ENCODE assay signal across 18 mouse cellular contexts in the genomic region with DNA sequence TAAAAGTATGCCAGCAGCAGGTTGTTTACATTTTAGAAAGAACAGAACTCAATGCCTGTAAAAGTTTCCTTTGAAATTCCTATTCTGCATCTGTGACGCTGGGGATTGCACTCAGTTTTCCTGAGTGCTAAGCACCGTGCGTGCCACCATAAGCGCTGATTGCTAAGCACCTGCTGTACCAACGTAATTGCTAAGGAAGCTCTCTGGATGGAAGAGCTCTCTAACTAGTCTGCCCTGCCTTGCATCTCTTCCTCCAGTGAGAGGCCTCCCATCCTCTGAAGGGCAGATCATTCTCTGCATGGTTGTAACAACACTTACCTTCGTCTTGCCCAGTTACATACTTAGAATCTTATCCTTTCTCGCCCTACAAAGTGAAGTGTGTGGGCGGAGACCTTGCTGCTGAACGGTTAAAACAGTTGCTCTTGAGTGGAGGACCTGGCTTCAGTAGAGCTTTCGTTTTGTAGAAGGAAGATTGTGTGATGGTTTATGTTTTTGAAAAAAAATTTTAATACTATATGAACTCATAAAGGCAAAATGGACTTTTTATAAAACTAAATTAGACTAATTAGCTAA. TPM values are rescaled to one million over a fixed set of nuclear protein-coding genes. Genes with fewer than 3 reads are reported as not detected.
DNase-seq lines count a peak whose midpoint lies in the region; ATAC-seq and TF ChIP-seq lines count a peak whose summit lies in the region.
"Had no signal": no experiment of that assay in that cellular context is flagged by ENCODE, and none has a peak within 500 bp of the region (broad histone marks: within the 10 kb centered on the region; RNA-seq: fewer than 3 reads in every experiment).

No protein-coding gene starts in this region.

- peak overlapping the region; percentile 60 for H3K9ac ChIP-seq in heart, embryonic 16.5 days (ENCODE audit: low read length)
- no peak overlapping the region for H3K9ac ChIP-seq in lung, postnatal 0 days (replicated peaks; ENCODE audit: low read depth)
- H3K9ac ChIP-seq: liver, embryonic 15.5 days; midbrain, embryonic 15.5 days had no signal

- H3K27me3 ChIP-seq in heart, embryonic 16.5 days (ENCODE audit: control insufficient read depth, insufficient read depth, low read length) = no peaks in the 10 kb centered on the region
- no peaks in the 10 kb centered on the region for H3K27me3 ChIP-seq in lung, postnatal 0 days (replicated peaks; ENCODE audit: insufficient read depth, low read length)
- H3K27me3 ChIP-seq: liver, embryonic 15.5 days; midbrain, embryonic 15.5 days had no signal

- no peak for TF ChIP-seq CTCF in lung, postnatal 0 days (IDR thresholded peaks at IDR 0.05)

- H3K36me3 ChIP-seq in heart, embryonic 16.5 days (ENCODE audit: control insufficient read depth, insufficient read depth) = no peaks in the 10 kb centered on the region
- no peaks in the 10 kb centered on the region for H3K36me3 ChIP-seq in lung, postnatal 0 days (ENCODE audit: insufficient read depth, low read length)
- H3K36me3 ChIP-seq: G1E; liver, embryonic 15.5 days had no signal

- TF ChIP-seq EP300 in lung, postnatal 0 days (IDR thresholded peaks at IDR 0.05) = 0 out of 2 replicates have a peak, but pooled peaks have one; percentile 9

- H3K4me3 ChIP-seq in heart, embryonic 16.5 days (ENCODE audit: low read length) = peak overlapping the region; percentile 30
- peak overlapping the region; percentile 4; the same call in 1 of the 2 replicates for H3K4me3 ChIP-seq in lung, postnatal 0 days (ENCODE audit: low read depth, low read length)
- H3K4me3 ChIP-seq: embryonic facial prominence, embryonic 10.5 days; liver, embryonic 15.5 days; midbrain, embryonic 15.5 days had no signal

- H3K27ac ChIP-seq in heart, embryonic 16.5 days (ENCODE audit: low read length) = peak overlapping the region; percentile 95
- H3K27ac ChIP-seq in lung, postnatal 0 days (ENCODE audit: low read length) = peak overlapping the region; percentile 86; the same call in 1 of the 2 replicates
- H3K27ac ChIP-seq: embryonic facial prominence, embryonic 10.5 days; liver, embryonic 15.5 days; midbrain, embryonic 15.5 days had no signal

- DNase-seq in frontal cortex, postnatal 14 days (ENCODE audit: low spot score in 2 of 2) = no peak
- no peak for DNase-seq in heart, adult 8-10 months (ENCODE audit: low spot score)
- peak; percentile 14 for DNase-seq in induced T-regulatory cell, adult 2 months (ENCODE audit: low read depth)
- peak; percentile 80 for DNase-seq in lung, postnatal 0 days (ENCODE audit: low spot score)
- no peak for DNase-seq in cerebellum, postnatal 25 days
- DNase-seq in gastrocnemius, postnatal 10 days = no peak
- DNase-seq: adrenal gland, postnatal 25 days; cerebellum, adult 11-12 months; gastrocnemius, postnatal 14 days; kidney, adult 11 months had no signal

- ATAC-seq in frontal cortex, adult (ENCODE audit: low TSS enrichment) = peak; percentile 41
- peak; percentile 59; the same call in 1 of the 2 replicates for ATAC-seq in heart, embryonic 16.5 days (replicated peaks; ENCODE audit: extremely low read depth, insufficient read depth, low FRiP score)
- ATAC-seq in lung, postnatal 0 days = peak; percentile 74
- ATAC-seq: hindbrain, embryonic 16.5 days; midbrain, embryonic 15.5 days had no signal

- peaks cover 20% of the 10 kb centered on the region for H3K4me1 ChIP-seq in heart, embryonic 16.5 days (ENCODE audit: control insufficient read depth, insufficient read depth, low read length)
- H3K4me1 ChIP-seq in lung, postnatal 0 days (ENCODE audit: insufficient read depth, low read depth, low read length) = peaks cover 3% of the 10 kb centered on the region; the same call in 1 of the 2 replicates
- H3K4me1 ChIP-seq: embryonic facial prominence, embryonic 10.5 days; liver, embryonic 15.5 days; midbrain, embryonic 15.5 days had no signal

- H3K4me2 ChIP-seq in heart, embryonic 16.5 days (ENCODE audit: low read depth, low read length) = peak overlapping the region; percentile 55
- H3K4me2 ChIP-seq in lung, postnatal 0 days (replicated peaks; ENCODE audit: low read depth, low read length) = peak overlapping the region; percentile 44
- H3K4me2 ChIP-seq: liver, embryonic 15.5 days; midbrain, embryonic 15.5 days had no signal

- H3K9me3 ChIP-seq in heart, embryonic 16.5 days (replicated peaks; ENCODE audit: control insufficient read depth, low read length) = no peaks in the 10 kb centered on the region
- no peaks in the 10 kb centered on the region for H3K9me3 ChIP-seq in lung, postnatal 0 days (ENCODE audit: low read length)
- H3K9me3 ChIP-seq: embryonic facial prominence, embryonic 10.5 days; liver, embryonic 15.5 days; midbrain, embryonic 15.5 days had no signal

- WGBS in heart, embryonic 16.5 days = 47% methylated on average over 10 of the region's 10 CpGs
- 52% methylated on average over 10 of the region's 10 CpGs for WGBS in lung, postnatal 0 days

RNA-seq across cellular contexts. Expression of a gene that starts 12.7 kb away (rescaled TPM):
- 6.3 and 7.8 TPM in 2 replicates for polyA plus RNA-seq in heart, embryonic 16.5 days (2015; fragmentation: Nextera tagmentation; extraction: Ambion mirVana)
- total RNA-seq in heart, adult 8-10 months (2022) = 1 to 10 TPM; 1.4 to 2.2 (median 1.6) TPM
- polyA plus RNA-seq in lung, postnatal 0 days (2015; fragmentation: Nextera tagmentation; extraction: Ambion mirVana) = 5.2 and 6.0 TPM in 2 replicates
- total RNA-seq in gastrocnemius, postnatal 10 days (2021) = 1 to 10 TPM; 1.7 to 1.9 TPM
- total RNA-seq: megakaryocyte, adult 5-6 weeks had no signal
- polyA plus RNA-seq: G1E had no signal

Comparison
In these comparisons a context has a peak if more than half of its experiments do, and no peak if none do; other contexts are left out.
1. DNase-seq: peak in induced T-regulatory cell, adult 2 months (single experiment) and lung, postnatal 0 days (single experiment); none in frontal cortex, postnatal 14 days (0 of 2), heart, adult 8-10 months (single experiment), cerebellum, postnatal 25 days (0 of 2) and gastrocnemius, postnatal 10 days (single experiment).
2. Peak in every context shown above with its lines, with median percentiles within 50 percentile points of each other: ATAC-seq.